Mouse (Mus musculus) central nervous system, embryonic 11.5 days (tissue): Measurements from ENCODE around the gene Rap1gap2. TPM values are rescaled to one million over a fixed set of nuclear protein-coding genes. Genes with fewer than 3 reads are reported as not detected.

Experiments
- polyA plus RNA-seq: library from polyadenylated mRNA; depleted of rRNA; stranded (reverse); fragments of >200 nt; gene quantifications from 2 replicates; pipeline ENCODE4 v1.2.3, GENCODE M21; 2012; rRNA removed

Rap1gap2 gene
- polyA plus RNA-seq = 5.2 and 5.9 TPM in 2 replicates

GRCm38 (mm10) chr11:74610545-74611176, at the start of gene Rap1gap2:
TSS of gene Rap1gap2 (minus strand) at chr11:74610915.

GRCm38 (mm10) chr11:74649095-74649646, 38.5 kb upstream of the Rap1gap2 start, which contains the start of gene Cluh:
TSS of gene Cluh (plus strand) at chr11:74649495.

GRCm38 (mm10) chr11:74619201-74619955, 8.7 kb upstream of the Rap1gap2 start, which contains the start of gene Ccdc92b:
TSS of gene Ccdc92b (plus strand) at chr11:74619605.

GRCm38 (mm10) chr11:74361769-74362168, 248.9 kb downstream of the Rap1gap2 start, which contains the start of gene Olfr412:
TSS of gene Olfr412 (plus strand) at chr11:74362069.

GRCm38 (mm10) chr11:74352550-74352949, 258.2 kb downstream of the Rap1gap2 start, which contains the start of gene Olfr411:
TSS of gene Olfr411 (minus strand) at chr11:74352650.

GRCm38 (mm10) chr11:74337931-74338330, 272.8 kb downstream of the Rap1gap2 start, which contains the start of gene Olfr410:
TSS of gene Olfr410 (minus strand) at chr11:74338031.

Other genes starting within 250 kb of the Rap1gap2 start
- not detected in 2 replicates for gene Olfr412, start 248.8 kb downstream of the Rap1gap2 start, polyA plus RNA-seq
- gene Ccdc92b, start 8.7 kb upstream of the Rap1gap2 start, polyA plus RNA-seq = 2.7 and 2.9 TPM in 2 replicates
- gene Cluh, start 38.6 kb upstream of the Rap1gap2 start, polyA plus RNA-seq = 25.6 and 30.1 TPM in 2 replicates
- gene Pafah1b1, start 113.8 kb upstream of the Rap1gap2 start, polyA plus RNA-seq = 64.5 and 88.4 TPM in 2 replicates
- 25.0 and 49.2 TPM in 2 replicates for gene Mettl16, start 159.9 kb upstream of the Rap1gap2 start, polyA plus RNA-seq
- 15.4 and 17.5 TPM in 2 replicates for gene Mnt, start 220.0 kb upstream of the Rap1gap2 start, polyA plus RNA-seq